Mouse (Mus musculus) kidney, adult 18-20 months (tissue): ENCODE results near the gene Acot7.

Source experiments
- DNase-seq: peaks from one replicate; pipeline ENCODE4 v3.0.0; 2021

Acot7 gene

DNA sequence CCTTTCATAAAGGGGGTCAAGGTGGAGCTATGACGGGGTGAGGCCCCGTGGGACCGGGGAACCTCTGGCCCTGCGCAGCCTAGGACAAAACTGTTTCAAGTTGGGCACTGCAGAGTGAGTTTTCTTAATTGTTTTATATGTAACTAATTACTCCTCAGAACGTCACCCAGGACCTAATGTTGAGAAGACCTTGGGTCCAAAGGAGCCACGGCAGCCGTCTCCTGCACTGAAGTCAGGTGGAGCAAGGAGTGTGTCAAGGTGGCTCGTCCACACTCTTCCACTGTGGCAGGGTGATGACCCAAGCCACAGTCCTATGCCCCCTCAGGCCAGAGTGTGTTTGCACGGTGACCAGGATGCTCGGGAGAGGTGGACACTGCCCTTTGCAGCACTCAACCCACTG, 125.2 kb downstream of the Acot7 start:
- peak; percentile 54 for DNase-seq

- DNase-seq: no peak
Measured at GRCm38 (mm10) chr4:152304685-152305084, 126.8 kb downstream of the Acot7 start.

DNA sequence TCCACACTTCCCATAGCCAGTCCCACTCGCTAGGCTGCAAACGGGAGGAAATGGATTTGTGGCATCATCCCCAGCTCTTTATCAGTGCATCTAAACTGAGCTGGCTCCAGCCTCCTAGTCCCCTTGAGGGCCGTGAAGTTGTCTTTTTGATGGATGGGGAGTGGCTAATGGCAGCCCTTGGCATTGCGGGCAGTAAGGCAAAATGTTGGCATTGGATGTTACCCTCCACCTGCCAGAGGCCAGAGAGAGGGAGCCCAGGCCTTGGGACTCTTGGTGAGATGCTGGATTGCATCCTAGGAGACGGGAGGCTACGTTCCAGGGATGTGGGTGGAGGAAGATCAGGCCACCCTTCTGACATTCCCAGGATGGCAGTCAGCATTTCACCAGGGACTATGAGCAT, 128.1 kb downstream of the Acot7 start:
- no peak for DNase-seq

DNA sequence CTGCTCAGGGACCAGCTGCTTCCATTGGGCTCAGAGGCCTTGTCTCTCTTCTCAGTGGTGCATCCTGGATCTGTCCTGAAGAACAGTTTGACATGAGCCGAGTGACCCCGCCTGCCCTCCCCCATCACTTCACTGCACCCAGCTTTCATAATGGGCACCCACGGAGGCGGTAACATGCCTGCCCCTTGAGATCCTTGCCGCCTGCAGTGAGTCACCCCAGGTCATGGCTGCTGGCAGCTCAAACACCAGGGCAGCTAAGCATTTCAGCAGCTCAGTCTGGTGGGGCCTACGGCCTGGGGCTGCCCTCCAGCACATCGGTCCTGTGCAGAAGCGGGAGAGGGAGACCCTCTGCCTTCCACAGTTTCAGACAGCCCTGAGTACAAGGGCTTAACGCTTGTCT, 129.6 kb downstream of the Acot7 start:
- DNase-seq: no peak

DNA sequence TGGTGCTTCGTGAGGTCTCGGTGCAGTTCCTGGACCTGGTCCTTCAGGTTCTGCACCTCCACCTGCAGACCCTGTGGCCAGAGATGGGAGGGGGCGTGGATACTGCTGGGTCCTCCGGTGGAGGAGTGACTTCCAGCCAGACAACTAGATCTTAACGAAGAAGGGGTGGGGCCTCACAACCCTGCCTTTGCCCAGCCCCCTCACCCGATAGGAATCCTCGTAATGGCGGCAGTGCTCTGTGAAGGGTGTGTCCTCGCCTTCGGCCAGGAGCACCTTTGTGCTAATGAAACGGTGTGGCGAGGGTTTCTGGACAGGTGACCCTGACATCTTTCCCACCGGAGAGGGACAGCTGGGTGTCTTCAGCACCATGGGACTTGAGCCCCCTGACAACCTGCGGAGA, 134.3 kb downstream of the Acot7 start:
- DNase-seq: no peak

GRCm38 (mm10) chr4:152313211-152313632, 135.3 kb downstream of the Acot7 start:
- peak; percentile 33 for DNase-seq

DNA sequence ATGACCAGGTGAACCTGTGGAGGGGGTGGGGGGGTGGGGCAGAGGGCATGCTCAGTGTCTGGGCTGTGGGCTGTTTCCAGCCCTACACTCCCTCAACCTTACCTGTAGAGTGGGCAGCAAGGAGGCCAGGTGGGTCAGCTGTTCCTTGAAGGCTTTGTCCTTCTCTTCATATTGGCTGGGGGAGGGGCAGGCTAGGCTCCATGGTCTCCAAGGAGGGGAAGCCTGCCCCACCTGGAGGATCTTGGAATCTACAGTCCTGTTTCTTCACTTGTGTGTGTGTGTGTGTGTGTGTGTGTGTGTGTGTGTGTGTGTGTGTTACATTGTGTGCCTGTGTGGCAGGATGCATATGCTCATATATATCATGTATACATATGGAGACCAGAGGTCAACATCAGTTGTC, 136.0 kb downstream of the Acot7 start:
- no peak for DNase-seq

- no peak for DNase-seq
Measured at GRCm38 (mm10) chr4:152315498-152316213, 137.7 kb downstream of the Acot7 start.

GRCm38 (mm10) chr4:152317631-152318033, 139.7 kb downstream of the Acot7 start:
- DNase-seq: no peak

- peak; percentile 66 for DNase-seq
Measured at GRCm38 (mm10) chr4:152318517-152319234, 140.7 kb downstream of the Acot7 start, which contains the start of gene Rnf207. Gene Rnf207, minus strand, starts transcription at chr4:152318993.
